Mouse (Mus musculus) myocyte (in vitro differentiated cells): ENCODE measurements around the gene Stac3. TPM values are rescaled to one million over a fixed set of nuclear protein-coding genes. Genes with fewer than 3 reads are reported as not detected.

Experiments
- H3K27me3 ChIP-seq: one replicate; pipeline ENCODE4 v1.6.1; 2011; ENCODE audit not compliant: control insufficient read depth, insufficient read depth, insufficient read length
- H3K36me3 ChIP-seq: one replicate; pipeline ENCODE4 v1.6.1; 2011; ENCODE audit not compliant: control insufficient read depth, insufficient read depth
- H3K4me2 ChIP-seq: one replicate; pipeline ENCODE4 v1.6.1; 2011; ENCODE audit warnings: low read depth, control low read depth
- H3K4me3 ChIP-seq: one replicate; pipeline ENCODE4 v1.5.1; 2011; ENCODE audit warnings: mild to moderate bottlenecking, control low read depth, moderate library complexity
- H3K79me2 ChIP-seq: one replicate; pipeline ENCODE4 v1.6.1; 2011; ENCODE audit not compliant: control insufficient read depth, insufficient read depth
- H3ac ChIP-seq: one replicate; pipeline ENCODE4 v1.6.1; 2011; ENCODE audit not compliant: control insufficient read depth, insufficient read length
- CEBPB ChIP-seq: IDR thresholded peaks from 2 replicates; pipeline ENCODE4 v1.6.1; 2011; ENCODE audit warnings: mild to moderate bottlenecking, moderate library complexity; ENCODE audit not compliant: poor library complexity, insufficient read depth, severe bottlenecking
- E2F4 ChIP-seq: IDR thresholded peaks from one replicate; pipeline ENCODE4 v1.6.1; 2011; ENCODE audit warnings: mild to moderate bottlenecking, control low read depth, moderate library complexity; ENCODE audit not compliant: insufficient read depth
- MAX ChIP-seq: IDR thresholded peaks from one replicate; pipeline ENCODE4 v1.6.1; 2011; ENCODE audit warnings: low read depth, mild to moderate bottlenecking, control low read depth
- MYOD1 ChIP-seq, 3 experiments: IDR thresholded peaks; one replicate each; pipeline ENCODE4 v1.6.1; 2011; ENCODE audit warnings: control low read depth in 2 of 3, low read depth in 2 of 3, mild to moderate bottlenecking in 2 of 3, moderate library complexity in 1 of 3; ENCODE audit not compliant: insufficient read length in 2 of 3, control insufficient read depth in 1 of 3
- MYOG ChIP-seq, 3 experiments: IDR thresholded peaks; one replicate each; pipeline ENCODE4 v1.6.1; 2011; ENCODE audit warnings: control low read depth in 2 of 3, low read depth in 2 of 3, mild to moderate bottlenecking in 2 of 3; ENCODE audit not compliant: insufficient read length in 2 of 3, control insufficient read depth in 1 of 3, insufficient read depth in 1 of 3
- POLR2A ChIP-seq: IDR thresholded peaks from one replicate; pipeline ENCODE4 v1.6.1; 2011; ENCODE audit warnings: low read depth, mild to moderate bottlenecking, control low read depth, moderate library complexity; ENCODE audit not compliant: insufficient read length
- POLR2AphosphoS2 ChIP-seq: IDR thresholded peaks from one replicate; pipeline ENCODE4 v1.6.1; 2011; ENCODE audit warnings: low read depth, control low read depth; ENCODE audit not compliant: insufficient read length
- REST ChIP-seq: IDR thresholded peaks from one replicate; pipeline ENCODE4 v1.6.1; 2011; ENCODE audit warnings: mild to moderate bottlenecking, control low read depth, moderate library complexity; ENCODE audit not compliant: insufficient read depth, insufficient read length
- SRF ChIP-seq: IDR thresholded peaks from one replicate; pipeline ENCODE4 v1.6.1; 2011; ENCODE audit warnings: low read depth; ENCODE audit not compliant: control insufficient read depth, insufficient read length
- TCF12 ChIP-seq: IDR thresholded peaks from one replicate; pipeline ENCODE4 v1.6.1; 2011; ENCODE audit warnings: mild to moderate bottlenecking, control low read depth; ENCODE audit not compliant: poor library complexity, insufficient read depth, severe bottlenecking
- TCF3 ChIP-seq: IDR thresholded peaks from one replicate; pipeline ENCODE4 v1.6.1; 2011; ENCODE audit warnings: low read depth, control low read depth; ENCODE audit not compliant: insufficient read length
- USF1 ChIP-seq: IDR thresholded peaks from one replicate; pipeline ENCODE4 v1.6.1; 2011; ENCODE audit warnings: low read depth, mild to moderate bottlenecking, control low read depth, moderate library complexity
- polyA plus RNA-seq: library from polyadenylated mRNA; unstranded; fragments of >200 nt; fragmentation: generic; extraction: Trizol; gene quantifications from one replicate; pipeline ENCODE4 v1.2.1, GENCODE M21; 2012; ENCODE audit warnings: missing spikeins

The Stac3 gene
- polyA plus RNA-seq, 1 experiment = 125 TPM

GRCm38 (mm10) chr10:127511634-127512306, 10.3 kb downstream of the Stac3 start:
- H3K4me2 ChIP-seq = peak overlapping the region; percentile 100
- H3K27me3 ChIP-seq = no peaks in the 10 kb centered on the region
- TF ChIP-seq MAX = no peak
- no peak for TF ChIP-seq TCF3
- no peak for TF ChIP-seq USF1
- TF ChIP-seq CEBPB = peak; percentile 70
- peak in 1 of 3 experiments; percentile 60 for TF ChIP-seq MYOG (IDR thresholded peaks at IDR 0.05; ENCODE audit: control insufficient read depth in 1 of 3, insufficient read depth in 1 of 3, insufficient read length in 2 of 3, low read depth in 2 of 3)
- TF ChIP-seq POLR2AphosphoS2 = peak; percentile 28
- TF ChIP-seq POLR2A = peak; percentile 55
- no peaks in the 10 kb centered on the region for H3K36me3 ChIP-seq
- H3ac ChIP-seq = peak overlapping the region; percentile 30
- H3K4me3 ChIP-seq = peak overlapping the region; percentile 71
- H3K79me2 ChIP-seq = no peaks in the 10 kb centered on the region

GRCm38 (mm10) chr10:127512307-127512666, 10.8 kb downstream of the Stac3 start:
- no peak for TF ChIP-seq REST
- peak overlapping the region; percentile 71 for H3K4me3 ChIP-seq
- no peaks in the 10 kb centered on the region for H3K27me3 ChIP-seq
- H3K79me2 ChIP-seq = no peaks in the 10 kb centered on the region
- peak overlapping the region; percentile 30 for H3ac ChIP-seq
- peaks cover 5% of the 10 kb centered on the region for H3K36me3 ChIP-seq
- H3K4me2 ChIP-seq = peak overlapping the region; percentile 100

DNA sequence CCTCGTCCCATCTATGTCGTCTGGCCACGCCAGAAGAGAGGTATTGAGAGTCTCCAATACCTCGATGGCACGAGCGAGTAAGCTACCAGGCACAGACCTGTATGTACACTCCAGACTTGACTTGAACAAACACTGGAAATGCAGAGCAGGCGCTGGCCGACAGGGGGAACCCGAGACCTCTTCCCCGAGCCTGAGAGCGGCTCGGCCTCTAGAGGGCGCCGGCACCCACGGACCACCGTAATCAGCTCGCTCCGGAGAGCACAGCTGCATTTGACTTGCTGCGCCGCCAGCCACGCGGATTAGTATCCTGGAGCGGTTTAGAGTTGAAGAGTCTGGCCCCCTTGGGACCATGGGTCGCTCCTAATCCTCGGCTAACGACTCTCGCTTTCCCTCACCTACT, 11.3 kb downstream of the Stac3 start:
- H3ac ChIP-seq = peak overlapping the region; percentile 30
- TF ChIP-seq MYOD1 (IDR thresholded peaks at IDR 0.05; ENCODE audit: control insufficient read depth in 1 of 3, insufficient read length in 2 of 3, low read depth in 2 of 3) (peak in 2 of 3 experiments; percentile 75 to 87), MYOG (IDR thresholded peaks at IDR 0.05; ENCODE audit: control insufficient read depth in 1 of 3, insufficient read depth in 1 of 3, insufficient read length in 2 of 3, low read depth in 2 of 3) (peak; percentile 33 to 88 (median 60)), TCF12 (no peak), POLR2A (peak; percentile 51), SRF (peak; percentile 76), POLR2AphosphoS2 (peak; percentile 43)
- H3K79me2 ChIP-seq = no peaks in the 10 kb centered on the region
- H3K4me2 ChIP-seq = peak overlapping the region; percentile 100
- H3K27me3 ChIP-seq = no peaks in the 10 kb centered on the region
- H3K36me3 ChIP-seq = peaks cover 9% of the 10 kb centered on the region
- H3K4me3 ChIP-seq = peak overlapping the region; percentile 71

GRCm38 (mm10) chr10:127513501-127514091, 12.1 kb downstream of the Stac3 start:
- Histone ChIP-seq H3K4me3 (peak overlapping the region; percentile 71), H3ac (no peak overlapping the region), H3K79me2 (no peaks in the 10 kb centered on the region), H3K27me3 (no peaks in the 10 kb centered on the region), H3K4me2 (peak overlapping the region; percentile 100), H3K36me3 (peaks cover 17% of the 10 kb centered on the region)
- TF ChIP-seq USF1 (no peak), MYOG (IDR thresholded peaks at IDR 0.05; ENCODE audit: control insufficient read depth in 1 of 3, insufficient read depth in 1 of 3, insufficient read length in 2 of 3, low read depth in 2 of 3) (peak in 1 of 3 experiments; percentile 19), POLR2AphosphoS2 (peak; percentile 50), MYOD1 (IDR thresholded peaks at IDR 0.05; ENCODE audit: control insufficient read depth in 1 of 3, insufficient read length in 2 of 3, low read depth in 2 of 3) (peak in 1 of 3 experiments; percentile 34), E2F4 (no peak)

DNA sequence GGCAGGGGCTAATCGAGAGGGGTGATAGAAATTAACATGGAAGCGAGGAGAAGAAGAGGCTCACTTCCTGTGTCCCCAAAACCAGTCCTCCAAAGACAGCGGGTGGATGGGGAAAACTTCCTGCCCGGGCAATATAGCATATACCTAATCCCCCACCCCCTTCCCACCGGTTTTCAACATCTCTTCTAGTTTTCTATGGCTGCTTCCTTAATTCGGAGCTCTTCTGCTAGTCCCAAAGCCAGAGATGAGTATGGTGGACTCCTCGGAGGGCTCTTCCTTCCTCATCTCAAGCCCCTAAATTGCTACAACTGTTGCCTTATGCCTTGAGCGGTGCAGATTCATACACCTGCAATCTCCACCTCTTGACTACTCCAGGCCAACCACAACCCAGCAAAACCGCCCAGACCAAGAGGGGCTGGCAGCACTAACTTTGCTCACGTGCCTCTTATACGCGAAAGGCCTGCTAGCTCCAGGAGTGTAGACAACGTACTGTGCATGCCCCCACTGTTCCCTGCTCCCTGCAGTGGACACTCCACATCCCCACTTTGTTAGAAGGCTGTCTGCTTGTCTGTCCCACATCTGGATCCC, 12.7 kb downstream of the Stac3 start:
- Histone ChIP-seq H3K79me2 (no peaks in the 10 kb centered on the region), H3K36me3 (peaks cover 22% of the 10 kb centered on the region), H3K4me3 (peak overlapping the region; percentile 71), H3K4me2 (peak overlapping the region; percentile 100), H3K27me3 (no peaks in the 10 kb centered on the region), H3ac (no peak overlapping the region)
- TF ChIP-seq E2F4 = no peak
- TF ChIP-seq SRF = no peak
- no peak for TF ChIP-seq MYOD1 (IDR thresholded peaks at IDR 0.05; ENCODE audit: control insufficient read depth in 1 of 3, insufficient read length in 2 of 3, low read depth in 2 of 3)
- no peak for TF ChIP-seq CEBPB
- no peak for TF ChIP-seq TCF3
- TF ChIP-seq POLR2A = no peak
- no peak for TF ChIP-seq MYOG (IDR thresholded peaks at IDR 0.05; ENCODE audit: control insufficient read depth in 1 of 3, insufficient read depth in 1 of 3, insufficient read length in 2 of 3, low read depth in 2 of 3)
- TF ChIP-seq REST = no peak
- TF ChIP-seq MAX = no peak
- no peak for TF ChIP-seq POLR2AphosphoS2
- TF ChIP-seq USF1 = no peak
- TF ChIP-seq TCF12 = no peak
